Mouse (Mus musculus) lung, postnatal 0 days (tissue): ENCODE data around the gene Cacng8.

Experiments
- CTCF ChIP-seq: IDR thresholded peaks from 2 replicates; pipeline ENCODE4 v1.5.1; 2016; ENCODE audit warnings: antibody characterized with exemption, mild to moderate bottlenecking
- EP300 ChIP-seq: IDR thresholded peaks from 2 replicates; pipeline ENCODE4 v1.6.1; 2016; ENCODE audit warnings: antibody characterized with exemption, mild to moderate bottlenecking, control low read depth

GRCm38 (mm10) chr7:3446584-3446983 is 56.1 kb downstream of the Cacng8 start:
- TF ChIP-seq CTCF (no peak), EP300 (no peak)
